Mouse (Mus musculus): ENCODE results near the gene Clstn1. TPM values are rescaled to one million over a fixed set of nuclear protein-coding genes. Genes with fewer than 3 reads are reported as not detected.

The Clstn1 gene
- polyA plus RNA-seq, 1 experiment from 2014 or later = 41.8 TPM

GRCm38 (mm10) chr4:149553834-149554233 lies 32.4 kb upstream of the Clstn1 start:
- no peaks in the 10 kb centered on the region for H3K27me3 ChIP-seq
- H3K9ac ChIP-seq = no peak overlapping the region
- no peak overlapping the region for H3K27ac ChIP-seq
- no peak overlapping the region for H3K4me2 ChIP-seq
- H3K9me3 ChIP-seq (replicated peaks) = no peaks in the 10 kb centered on the region
- peaks cover 13% of the 10 kb centered on the region for H3K36me3 ChIP-seq
- no peak overlapping the region for H3K4me3 ChIP-seq (replicated peaks)
- peaks cover 7% of the 10 kb centered on the region; the same call in 1 of the 2 replicates for H3K4me1 ChIP-seq
- WGBS = 71% methylated on average over 7 of the region's 7 CpGs
- ATAC-seq (replicated peaks; ENCODE audit: low FRiP score) = no peak

- WGBS = 94% methylated on average over 4 of the region's 4 CpGs
- Histone ChIP-seq H3K27me3 (no peaks in the 10 kb centered on the region), H3K4me1 (peaks cover 7% of the 10 kb centered on the region; the same call in 1 of the 2 replicates), H3K36me3 (peaks cover 27% of the 10 kb centered on the region), H3K27ac (no peak overlapping the region), H3K9me3 (replicated peaks) (no peaks in the 10 kb centered on the region), H3K4me2 (no peak overlapping the region), H3K4me3 (replicated peaks) (no peak overlapping the region), H3K9ac (no peak overlapping the region)
- ATAC-seq (replicated peaks; ENCODE audit: low FRiP score) = no peak
These were observed 30.2 kb upstream of the Clstn1 start for GRCm38 (mm10) chr4:149556111-149556510.

- Histone ChIP-seq H3K9ac (no peak overlapping the region), H3K36me3 (peaks cover 27% of the 10 kb centered on the region), H3K4me1 (peaks cover 20% of the 10 kb centered on the region), H3K9me3 (replicated peaks) (no peaks in the 10 kb centered on the region), H3K4me3 (replicated peaks) (no peak overlapping the region), H3K27me3 (no peaks in the 10 kb centered on the region), H3K4me2 (no peak overlapping the region), H3K27ac (no peak overlapping the region)
- no peak for ATAC-seq (replicated peaks; ENCODE audit: low FRiP score)
- WGBS = 91% methylated on average over 5 of the region's 5 CpGs
These were observed 28.4 kb upstream of the Clstn1 start for GRCm38 (mm10) chr4:149557905-149558304.

- ATAC-seq (replicated peaks; ENCODE audit: low FRiP score) = no peak
- Histone ChIP-seq H3K36me3 (peaks cover 27% of the 10 kb centered on the region), H3K4me3 (replicated peaks) (no peak overlapping the region), H3K9me3 (replicated peaks) (no peaks in the 10 kb centered on the region), H3K9ac (no peak overlapping the region), H3K27ac (no peak overlapping the region), H3K4me1 (peaks cover 24% of the 10 kb centered on the region), H3K27me3 (no peaks in the 10 kb centered on the region), H3K4me2 (no peak overlapping the region)
- WGBS = 71% methylated on average over 3 of the region's 3 CpGs
These were observed 27.9 kb upstream of the Clstn1 start for GRCm38 (mm10) chr4:149558389-149558788.

- Histone ChIP-seq H3K27ac (no peak overlapping the region), H3K4me1 (peaks cover 43% of the 10 kb centered on the region), H3K27me3 (no peaks in the 10 kb centered on the region), H3K4me3 (replicated peaks) (no peak overlapping the region), H3K36me3 (peaks cover 32% of the 10 kb centered on the region), H3K4me2 (no peak overlapping the region), H3K9me3 (replicated peaks) (no peaks in the 10 kb centered on the region), H3K9ac (no peak overlapping the region)
- WGBS = 75% methylated on average over 4 of the region's 4 CpGs
- no peak for ATAC-seq (replicated peaks; ENCODE audit: low FRiP score)
These were observed 24.9 kb upstream of the Clstn1 start for GRCm38 (mm10) chr4:149561392-149561791.

GRCm38 (mm10) chr4:149561986-149562904 lies 24.0 kb upstream of the Clstn1 start:
- peaks cover 32% of the 10 kb centered on the region for H3K36me3 ChIP-seq
- no peaks in the 10 kb centered on the region for H3K9me3 ChIP-seq (replicated peaks)
- H3K4me3 ChIP-seq (replicated peaks) = no peak overlapping the region
- H3K4me2 ChIP-seq = 0 out of 2 replicates have a peak overlapping the region, but pooled peaks have one; percentile 20
- ATAC-seq (replicated peaks; ENCODE audit: low FRiP score) = no peak
- no peak overlapping the region for H3K9ac ChIP-seq
- peaks cover 45% of the 10 kb centered on the region for H3K4me1 ChIP-seq
- H3K27ac ChIP-seq = peak overlapping the region; percentile 42
- no peaks in the 10 kb centered on the region for H3K27me3 ChIP-seq
- WGBS = 69% methylated on average over 21 of the region's 21 CpGs

- 47% methylated on average over 7 of the region's 7 CpGs for WGBS
- peak overlapping the region; percentile 42; the same call in 1 of the 2 replicates for H3K27ac ChIP-seq
- peaks cover 27% of the 10 kb centered on the region for H3K36me3 ChIP-seq
- no peaks in the 10 kb centered on the region for H3K9me3 ChIP-seq (replicated peaks)
- no peaks in the 10 kb centered on the region for H3K27me3 ChIP-seq
- H3K4me1 ChIP-seq = peaks cover 49% of the 10 kb centered on the region
- H3K9ac ChIP-seq = no peak overlapping the region
- no peak overlapping the region for H3K4me3 ChIP-seq (replicated peaks)
- no peak for ATAC-seq (replicated peaks; ENCODE audit: low FRiP score)
- 0 out of 2 replicates have a peak overlapping the region, but pooled peaks have one; percentile 20 for H3K4me2 ChIP-seq
These were observed 23.3 kb upstream of the Clstn1 start for GRCm38 (mm10) chr4:149562905-149563347.

GRCm38 (mm10) chr4:149563941-149564361 lies 22.3 kb upstream of the Clstn1 start:
- WGBS = 78% methylated on average over 10 of the region's 10 CpGs
- Histone ChIP-seq H3K4me2 (peak overlapping the region; percentile 22; the same call in 1 of the 2 replicates), H3K27me3 (no peaks in the 10 kb centered on the region), H3K27ac (no peak overlapping the region), H3K36me3 (peaks cover 19% of the 10 kb centered on the region), H3K4me1 (peaks cover 48% of the 10 kb centered on the region), H3K9me3 (replicated peaks) (no peaks in the 10 kb centered on the region), H3K9ac (no peak overlapping the region), H3K4me3 (replicated peaks) (0 out of 2 replicates have a peak overlapping the region, but pooled peaks have one; percentile 18)
- ATAC-seq (replicated peaks; ENCODE audit: low FRiP score) = no peak

- Histone ChIP-seq H3K4me1 (peaks cover 52% of the 10 kb centered on the region), H3K9me3 (replicated peaks) (no peaks in the 10 kb centered on the region), H3K27me3 (no peaks in the 10 kb centered on the region), H3K27ac (peak overlapping the region; percentile 86), H3K4me2 (peak overlapping the region; percentile 52), H3K36me3 (peaks cover 12% of the 10 kb centered on the region), H3K4me3 (replicated peaks) (peak overlapping the region; percentile 18), H3K9ac (0 out of 2 replicates have a peak overlapping the region, but pooled peaks have one; percentile 10)
- ATAC-seq (replicated peaks; ENCODE audit: low FRiP score) = peak; percentile 78
- 45% methylated on average over 20 of the region's 20 CpGs for WGBS
These were observed 21.5 kb upstream of the Clstn1 start for GRCm38 (mm10) chr4:149564452-149565407.

- H3K9me3 ChIP-seq (replicated peaks) = no peaks in the 10 kb centered on the region
- no peak for ATAC-seq (replicated peaks; ENCODE audit: low FRiP score)
- peaks cover 5% of the 10 kb centered on the region; the same call in 1 of the 2 replicates for H3K36me3 ChIP-seq
- H3K4me1 ChIP-seq = peaks cover 59% of the 10 kb centered on the region
- WGBS = 32% methylated on average over 8 of the region's 8 CpGs
- no peak overlapping the region for H3K9ac ChIP-seq
- H3K27ac ChIP-seq = peak overlapping the region; percentile 39; the same call in 1 of the 2 replicates
- H3K27me3 ChIP-seq = no peaks in the 10 kb centered on the region
- H3K4me2 ChIP-seq = no peak overlapping the region
- H3K4me3 ChIP-seq (replicated peaks) = no peak overlapping the region
These were observed 18.7 kb upstream of the Clstn1 start for GRCm38 (mm10) chr4:149567432-149568026.

GRCm38 (mm10) chr4:149568622-149569021 lies 17.6 kb upstream of the Clstn1 start:
- no peak for ATAC-seq (replicated peaks; ENCODE audit: low FRiP score)
- no peak overlapping the region for H3K9ac ChIP-seq
- no peaks in the 10 kb centered on the region for H3K9me3 ChIP-seq (replicated peaks)
- H3K36me3 ChIP-seq = peaks cover 5% of the 10 kb centered on the region; the same call in 1 of the 2 replicates
- H3K27me3 ChIP-seq = no peaks in the 10 kb centered on the region
- no peak overlapping the region for H3K27ac ChIP-seq
- H3K4me3 ChIP-seq (replicated peaks) = no peak overlapping the region
- WGBS = 58% methylated on average over 6 of the region's 6 CpGs
- peaks cover 49% of the 10 kb centered on the region for H3K4me1 ChIP-seq
- no peak overlapping the region for H3K4me2 ChIP-seq
